Mouse (Mus musculus) ovary, postnatal 10 days (tissue): ENCODE measurements at regions not wholly inside any gene's neighbourhood (a gene's known extent, or its start where the extent isn't known, plus 50 kb on each side); places are given as distances from the start of the nearest gene placed in this dataset.

Source experiments
- DNase-seq: peaks from one replicate; pipeline ENCODE4 v3.0.0; 2022; ENCODE audit warnings: low spot score

DNA sequence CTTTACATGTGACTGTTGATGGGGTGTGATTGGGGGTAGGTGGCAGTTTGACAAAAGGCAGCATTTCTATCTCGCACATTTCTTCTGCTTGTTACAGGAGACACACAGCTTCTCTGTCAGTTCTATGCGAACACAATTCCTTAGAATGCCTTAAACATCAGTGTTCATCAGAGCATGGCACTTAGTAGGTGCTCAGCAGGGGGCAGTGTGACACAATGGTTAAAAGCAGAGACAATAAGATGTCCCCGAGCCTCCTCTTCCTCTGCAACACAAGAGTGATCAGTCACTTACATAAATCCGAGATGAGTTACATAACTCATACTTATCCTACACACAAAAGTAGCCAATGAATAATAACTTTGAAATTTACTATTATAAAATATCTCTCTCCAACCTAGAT, 688.1 kb downstream of the Gm826 start:
- DNase-seq: no peak

DNA sequence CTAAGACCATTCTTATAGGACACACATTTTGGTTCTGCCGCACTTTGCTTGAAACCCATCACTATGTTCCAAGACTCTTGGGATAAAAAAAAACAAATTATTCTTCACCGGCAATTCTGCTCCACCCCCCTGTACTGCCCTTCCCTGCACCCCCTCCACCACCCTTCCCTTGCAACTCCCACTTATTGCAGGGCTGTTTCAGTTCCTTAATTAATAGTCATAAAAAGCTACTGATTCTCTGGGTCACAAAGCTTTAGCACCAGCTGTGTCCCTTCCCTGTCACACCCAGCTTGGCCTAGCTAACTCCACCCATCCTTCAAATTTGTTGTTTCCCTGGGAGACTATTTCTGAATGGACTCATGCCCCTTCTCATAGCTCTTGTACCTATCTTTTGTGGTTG, 687.4 kb downstream of the Gm826 start:
- no peak for DNase-seq

DNA sequence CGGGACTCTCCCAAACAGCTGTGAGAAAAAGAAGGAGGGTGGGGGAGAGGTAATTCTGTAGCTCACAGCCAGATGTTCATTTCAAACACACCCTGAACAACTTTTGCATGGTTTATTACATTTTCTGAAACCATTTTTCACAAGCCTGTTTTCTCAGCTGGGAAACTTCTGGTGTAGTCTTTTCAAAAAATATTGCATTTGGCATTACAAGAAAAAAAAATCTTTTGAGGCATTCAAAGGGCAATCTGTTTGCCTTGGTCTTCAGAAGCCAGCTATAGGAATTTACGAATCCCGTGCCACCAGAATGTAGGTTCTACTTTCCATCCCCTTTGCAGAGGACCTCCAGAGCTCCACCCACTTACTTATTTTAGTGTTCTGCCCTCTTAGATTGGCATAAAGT, 681.7 kb downstream of the Gm826 start:
- DNase-seq: no peak

DNA sequence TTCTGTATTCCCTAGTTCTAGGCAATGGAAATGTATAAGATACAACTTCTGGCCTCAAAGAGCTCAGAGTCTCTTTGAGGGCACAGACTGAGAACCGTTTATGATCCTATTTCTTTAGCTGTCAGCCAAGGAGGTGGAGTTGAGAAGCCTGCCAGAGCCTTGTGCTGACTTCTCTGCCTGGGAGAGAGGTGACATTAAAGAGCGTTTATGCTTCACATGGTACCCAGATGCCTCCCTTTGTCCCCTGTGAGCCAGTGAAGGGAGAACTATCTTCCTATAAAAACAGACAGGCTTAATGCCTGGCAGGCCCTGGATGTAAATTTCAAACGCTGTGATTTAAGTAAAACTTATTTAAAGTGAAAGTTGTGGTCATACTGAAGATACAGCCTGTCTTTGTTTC, 657.1 kb downstream of the Gm826 start:
- DNase-seq: no peak

DNA sequence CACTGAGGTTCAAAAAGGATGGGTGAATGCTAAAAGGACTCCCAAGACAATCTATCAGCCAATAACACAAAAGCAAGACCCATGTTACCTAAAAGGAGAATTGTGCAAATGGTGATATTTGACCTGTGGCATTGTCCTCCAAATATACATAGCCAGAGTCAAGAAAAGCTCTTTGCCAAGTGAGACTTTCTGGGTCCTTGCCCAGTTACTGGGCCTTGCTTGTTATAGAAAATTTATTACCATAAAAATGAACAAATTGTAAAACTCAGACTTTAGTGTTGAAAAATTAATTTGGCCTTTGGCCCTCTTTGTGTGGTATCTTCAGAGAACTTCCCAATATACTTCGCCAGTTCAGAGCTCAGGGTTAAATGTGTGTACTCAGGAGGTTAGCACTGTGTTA, 653.3 kb downstream of the Gm826 start:
- DNase-seq: no peak

DNA sequence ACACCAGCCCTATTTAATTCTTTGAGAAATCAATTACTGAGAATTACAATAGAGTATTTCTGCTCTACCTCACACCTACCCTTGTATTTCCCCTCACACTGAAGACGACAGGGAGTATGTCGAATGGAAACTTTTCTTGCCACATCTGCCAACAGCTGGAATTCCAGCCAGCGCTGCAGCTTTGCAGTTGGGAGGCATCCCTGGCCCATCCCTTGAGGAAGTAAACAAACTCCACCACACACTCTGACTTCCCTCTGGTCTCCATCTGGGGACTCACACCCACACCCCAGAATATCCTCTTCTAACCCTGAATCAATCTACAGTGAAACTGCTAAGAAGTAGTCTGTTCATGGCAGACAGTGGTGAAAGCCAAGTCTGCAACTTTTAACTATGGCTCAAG, 630.9 kb downstream of the Gm826 start:
- DNase-seq: no peak

DNA sequence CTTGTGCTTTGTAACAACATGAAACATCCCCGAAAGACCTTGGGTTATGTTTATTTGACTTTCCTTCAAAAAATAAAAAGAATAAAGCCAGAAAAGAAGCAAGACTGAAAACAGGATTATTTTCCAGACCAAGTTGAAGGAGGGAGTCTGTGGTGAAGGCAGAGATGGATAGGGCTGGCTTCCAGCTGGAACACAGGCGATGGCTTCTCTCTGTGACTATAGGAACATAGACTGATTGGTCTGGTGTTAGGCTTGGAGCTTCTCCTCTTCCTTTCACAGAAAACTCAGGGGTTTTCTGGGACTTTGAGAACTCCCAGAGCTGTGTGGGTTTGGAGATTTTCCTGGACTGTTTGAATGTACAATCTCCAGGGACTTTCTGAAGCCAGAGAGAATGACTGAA, 625.8 kb downstream of the Gm826 start:
- DNase-seq: no peak

DNA sequence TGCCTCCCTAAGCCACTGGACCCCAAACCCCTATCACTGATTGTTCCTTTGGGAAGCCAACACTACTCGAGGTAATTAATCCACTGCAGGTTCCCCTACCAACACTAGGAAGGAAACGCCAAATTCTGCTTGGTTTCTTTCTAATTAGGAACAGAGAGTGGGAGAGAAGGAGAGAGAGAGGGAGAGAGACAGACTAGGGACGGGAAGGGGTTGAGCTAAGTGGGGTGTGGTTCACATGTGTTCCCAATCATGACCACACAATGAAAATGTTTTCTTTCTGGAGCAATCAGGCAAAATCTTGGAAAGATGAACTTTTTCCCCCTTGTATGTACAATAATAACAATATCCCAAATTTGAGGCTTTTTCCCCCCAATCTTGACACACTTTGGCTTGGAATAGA, 619.3 kb downstream of the Gm826 start:
- no peak for DNase-seq

DNA sequence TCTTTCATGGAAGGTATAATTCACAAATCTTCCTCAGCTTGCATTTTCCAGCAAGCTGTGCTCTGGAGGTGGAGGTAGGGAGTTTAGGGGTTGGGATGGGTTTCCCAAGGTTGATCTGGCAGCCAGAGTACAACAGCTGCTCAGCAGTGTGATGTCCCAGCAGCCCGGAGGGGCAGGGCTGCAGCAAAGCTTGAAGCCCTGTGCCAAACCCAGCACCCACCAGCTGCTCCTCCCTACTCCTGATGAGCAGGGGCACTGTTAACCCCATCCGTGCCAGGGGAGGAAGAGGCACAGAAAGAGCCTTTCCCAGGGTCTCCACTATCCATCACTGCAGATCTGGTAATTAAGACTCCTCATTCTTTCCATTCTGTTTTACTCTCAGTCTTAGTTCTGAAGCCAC, 615.2 kb downstream of the Gm826 start:
- no peak for DNase-seq

DNA sequence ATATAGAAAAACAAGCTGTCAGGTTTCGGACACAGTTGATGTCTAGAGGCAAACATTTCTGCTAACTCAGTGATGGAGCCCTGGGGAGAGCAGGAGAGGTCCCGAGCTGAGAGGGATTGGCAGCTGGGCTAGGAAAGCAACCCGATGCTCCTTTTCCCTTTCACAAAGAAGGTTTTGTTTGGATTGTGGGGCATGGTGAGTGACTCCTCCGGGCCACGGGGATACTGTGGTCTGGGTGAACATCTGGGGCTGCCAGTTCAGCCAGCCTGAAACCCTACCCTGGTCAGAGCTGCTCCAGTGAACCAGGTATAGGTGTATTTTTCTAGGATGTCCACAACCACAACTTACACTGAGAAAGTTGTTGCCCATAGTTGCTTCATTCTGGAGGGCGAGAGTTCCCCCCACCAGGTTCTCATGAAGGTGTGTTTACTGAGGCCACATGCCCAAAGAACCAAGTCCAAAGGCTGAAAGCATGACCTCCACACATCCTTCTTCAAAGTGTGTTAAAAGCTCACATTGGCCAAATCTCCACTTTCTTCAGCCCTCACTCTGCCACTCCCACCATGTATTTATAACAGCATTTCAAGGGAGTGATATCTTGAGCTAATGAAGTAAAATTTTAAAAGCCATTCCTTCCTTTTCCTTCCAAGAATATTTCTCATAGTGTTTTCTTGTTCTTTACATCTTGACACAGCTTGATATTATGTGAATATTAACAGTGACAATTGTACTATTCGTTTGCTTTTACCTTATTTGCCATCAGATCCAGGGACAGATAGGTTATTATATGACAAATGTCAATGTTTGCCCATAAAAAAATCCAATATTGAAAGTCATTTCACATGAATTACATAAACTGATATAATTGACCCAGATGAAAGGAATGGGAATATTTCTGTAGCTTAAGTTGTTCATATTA, 608.5 kb downstream of the Gm826 start:
- no peak for DNase-seq

DNA sequence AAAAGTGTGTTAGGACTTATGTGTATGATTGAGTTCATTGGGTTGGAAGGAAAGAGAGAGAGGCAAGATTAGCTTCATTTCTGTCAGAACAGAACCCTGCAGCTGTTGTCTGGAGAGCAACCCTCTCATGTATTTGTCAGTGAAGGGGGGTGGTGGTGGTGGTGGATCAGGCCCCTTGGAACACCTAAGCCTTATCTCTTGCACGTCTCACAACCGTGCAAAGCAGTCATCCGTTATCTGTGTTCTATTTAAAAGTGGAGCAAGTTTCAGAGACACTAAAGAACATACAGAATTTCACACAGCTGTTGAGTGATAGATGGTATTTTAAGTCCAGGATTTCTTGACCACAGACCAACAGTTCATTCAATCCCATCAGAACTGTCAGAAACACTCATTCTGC, 604.7 kb downstream of the Gm826 start:
- DNase-seq: no peak

DNA sequence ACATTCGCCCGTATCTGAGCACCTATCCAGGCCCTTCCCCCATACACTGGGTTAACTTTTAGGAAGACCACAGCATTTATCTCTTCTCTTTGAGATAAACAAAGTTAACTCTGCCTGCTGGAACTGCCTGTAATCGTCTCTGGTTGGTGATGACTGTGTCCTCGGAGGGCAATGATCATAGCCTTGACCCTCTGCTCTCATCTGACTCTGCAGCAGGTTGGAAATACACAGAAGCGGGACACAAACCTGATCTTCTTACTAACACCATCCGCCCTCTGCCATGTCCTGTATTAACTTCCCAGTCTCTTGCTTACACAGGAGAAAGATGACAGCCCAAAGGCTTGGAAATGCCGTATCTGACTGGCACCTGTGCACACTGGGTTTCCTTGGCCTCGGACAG, 603.7 kb downstream of the Gm826 start:
- no peak for DNase-seq

DNA sequence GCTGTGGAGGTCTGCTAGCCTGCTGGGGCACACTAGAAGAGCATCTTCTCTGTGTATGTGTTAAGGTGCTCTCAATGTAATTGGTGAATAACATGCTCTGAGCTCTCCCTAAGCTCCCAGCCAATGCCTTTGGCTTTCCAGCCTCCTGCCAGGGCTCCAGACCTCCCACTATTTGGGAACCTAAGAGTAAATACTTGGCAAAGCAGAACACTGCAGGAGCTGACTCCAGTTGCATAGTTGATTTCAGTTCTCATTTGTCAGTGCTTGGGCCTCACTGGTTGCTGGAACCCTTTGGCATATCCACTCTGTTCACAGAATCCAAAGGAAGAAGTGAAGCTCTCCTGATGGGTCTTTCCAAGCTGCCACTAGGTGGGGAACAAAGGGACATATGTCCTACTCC, 602.7 kb downstream of the Gm826 start:
- no peak for DNase-seq

DNA sequence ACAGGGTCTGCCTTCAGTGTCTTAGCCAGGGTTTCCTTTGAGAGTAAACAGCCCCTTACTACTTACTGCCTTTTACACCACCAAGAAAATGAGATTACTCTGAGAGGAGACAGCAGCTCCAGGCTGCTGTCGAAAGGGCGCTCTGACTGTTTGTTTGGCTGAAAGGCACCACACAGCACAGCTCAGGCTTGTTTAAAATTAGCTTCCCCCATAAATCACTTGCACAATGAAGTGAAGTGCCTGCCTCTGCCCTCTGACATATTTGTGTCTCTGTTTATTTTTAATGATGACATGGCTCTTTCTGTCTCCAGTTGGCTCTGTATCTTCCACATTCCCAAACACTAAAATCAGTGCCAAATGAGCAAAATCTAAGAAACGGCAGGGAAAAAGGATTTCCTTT, 601.5 kb downstream of the Gm826 start:
- DNase-seq: no peak

DNA sequence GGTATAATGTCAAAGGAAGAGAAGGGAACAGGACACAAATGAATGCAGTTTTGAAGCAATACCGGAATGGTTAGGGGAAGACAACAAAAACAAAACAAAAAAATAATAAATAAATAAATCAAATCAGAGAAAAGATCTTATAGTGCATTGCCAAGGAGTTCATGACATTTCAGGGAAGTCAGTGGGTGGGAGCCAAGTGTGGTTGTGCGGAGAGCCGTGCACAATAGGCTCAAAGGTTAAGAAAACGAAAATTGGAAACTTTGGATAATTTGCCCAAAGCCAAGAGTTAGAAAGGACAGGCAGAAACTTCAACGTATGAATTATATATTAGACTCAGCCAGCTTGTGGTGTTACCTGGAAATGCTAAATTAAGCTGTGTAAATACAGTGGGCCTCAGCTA, 599.4 kb downstream of the Gm826 start:
- DNase-seq: no peak

DNA sequence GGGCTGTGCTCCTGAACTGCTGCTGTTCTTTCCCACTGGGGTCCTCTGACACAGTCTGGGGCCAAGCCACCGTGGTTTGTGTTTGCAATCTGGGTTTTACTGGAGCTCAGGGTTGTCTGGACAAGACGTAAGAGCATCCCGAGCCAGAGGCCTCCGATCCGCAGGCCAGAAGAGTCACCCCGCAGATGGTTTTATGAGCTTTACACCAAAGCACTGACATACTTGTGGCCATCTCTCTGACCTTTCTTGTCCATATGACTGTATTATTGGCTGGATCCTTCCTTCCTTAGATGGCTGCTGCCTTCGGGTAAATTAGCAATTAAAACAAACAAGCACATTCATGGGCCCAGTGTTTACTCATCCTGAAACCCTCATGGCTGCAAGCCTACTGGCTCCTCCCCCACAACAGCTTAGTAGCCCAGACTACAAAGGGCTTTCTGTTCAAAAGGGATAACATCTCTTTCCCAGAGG, 578.4 kb downstream of the Gm826 start:
- no peak for DNase-seq

DNA sequence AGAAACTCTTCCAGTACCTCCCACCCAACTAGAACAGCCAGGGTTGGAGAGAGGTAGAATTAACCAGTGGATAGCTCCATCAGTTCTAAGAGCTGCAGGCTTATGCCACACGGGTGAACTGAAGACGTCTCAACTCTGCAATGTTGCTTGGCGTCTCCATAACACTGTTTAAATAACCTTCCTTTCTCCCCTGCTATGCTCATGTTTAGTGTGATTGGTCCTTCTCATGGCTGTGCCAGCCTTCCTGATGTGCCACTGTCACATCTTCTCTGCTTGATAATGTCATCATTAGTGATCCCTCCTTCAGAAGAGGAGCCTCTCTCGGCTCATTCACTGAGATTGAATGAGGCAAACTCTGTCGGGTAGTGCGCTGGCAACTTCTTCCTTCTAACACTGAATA, 573.2 kb downstream of the Gm826 start:
- DNase-seq: no peak

DNA sequence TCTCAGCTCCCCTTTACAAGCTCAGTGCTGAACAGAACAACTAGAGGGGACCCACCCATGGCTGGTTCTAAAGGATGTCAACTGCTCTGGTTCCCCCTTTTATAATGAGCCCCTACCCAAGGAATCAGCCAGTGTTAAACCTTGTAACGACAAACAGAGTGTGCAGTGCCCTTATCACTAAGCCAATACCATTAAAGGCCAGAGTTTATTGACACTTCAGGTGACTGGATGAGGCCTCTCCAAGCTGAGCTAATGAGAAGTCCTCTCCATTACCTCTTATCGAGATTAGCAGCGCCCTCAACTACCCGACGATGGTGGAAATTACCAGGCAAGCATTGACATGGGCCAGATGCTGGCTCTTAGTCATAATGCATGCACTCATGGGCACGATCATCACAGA, 570.8 kb downstream of the Gm826 start:
- no peak for DNase-seq
